Mouse (Mus musculus) spleen, postnatal 36 days (tissue): ENCODE data around the gene Tcf7l1.

Experiments used
- DNase-seq, 2 experiments: peaks; one replicate each; pipeline ENCODE4 v3.0.0; 2022; ENCODE audit warnings: low spot score in 2 of 2, mixed read lengths in 1 of 2

The Tcf7l1 gene

DNA sequence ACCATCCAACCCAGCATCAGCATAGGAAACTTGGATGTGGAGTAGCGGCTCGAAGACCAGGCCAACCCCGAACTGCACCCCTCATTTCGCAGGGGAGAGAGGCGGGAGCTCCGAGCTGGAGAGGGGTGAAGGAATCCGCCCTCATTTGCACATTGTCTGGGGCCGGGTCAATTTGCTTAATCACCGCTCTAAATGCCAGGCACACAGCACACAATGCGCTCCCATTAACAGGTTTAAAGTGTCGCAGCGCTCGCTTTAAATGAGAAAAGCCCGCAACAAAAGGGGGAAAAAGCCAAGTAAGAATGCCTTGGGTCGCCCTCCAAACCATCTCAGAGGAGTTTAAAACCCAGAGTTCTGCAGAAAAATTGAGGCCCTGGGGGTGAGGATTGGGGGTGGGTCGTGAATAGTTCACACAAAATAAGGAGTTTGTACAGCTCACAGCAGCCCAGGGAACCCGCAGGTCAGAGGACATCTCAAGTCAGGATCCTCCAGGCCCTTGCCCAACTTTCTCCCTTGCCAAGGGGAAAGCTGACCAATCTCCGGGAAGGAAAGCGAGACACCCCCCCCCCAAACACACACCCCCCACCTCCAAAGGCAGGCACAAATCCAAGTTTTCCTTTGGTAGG lies 1.6 kb downstream of the Tcf7l1 start:
- no peak for DNase-seq

DNA sequence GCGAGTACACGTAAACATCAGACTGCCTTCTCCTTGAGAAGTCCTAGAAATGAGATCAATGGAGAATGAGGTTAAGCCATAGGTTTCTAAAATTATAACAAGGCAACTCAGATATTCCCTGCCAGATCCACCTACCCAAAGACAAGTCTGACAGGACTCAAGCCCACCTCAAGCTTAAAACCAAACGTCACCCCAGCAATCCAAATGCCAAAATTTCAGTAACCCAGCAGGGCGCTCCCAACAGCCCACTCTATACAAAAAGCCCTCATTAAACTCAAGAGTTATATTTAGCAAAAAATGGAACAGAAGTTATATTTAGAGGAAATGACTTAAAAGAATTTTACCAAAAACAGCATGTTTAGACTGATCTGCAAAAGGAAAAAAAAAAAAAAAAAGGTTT lies 5.3 kb downstream of the Tcf7l1 start:
- DNase-seq, result no peak

DNA sequence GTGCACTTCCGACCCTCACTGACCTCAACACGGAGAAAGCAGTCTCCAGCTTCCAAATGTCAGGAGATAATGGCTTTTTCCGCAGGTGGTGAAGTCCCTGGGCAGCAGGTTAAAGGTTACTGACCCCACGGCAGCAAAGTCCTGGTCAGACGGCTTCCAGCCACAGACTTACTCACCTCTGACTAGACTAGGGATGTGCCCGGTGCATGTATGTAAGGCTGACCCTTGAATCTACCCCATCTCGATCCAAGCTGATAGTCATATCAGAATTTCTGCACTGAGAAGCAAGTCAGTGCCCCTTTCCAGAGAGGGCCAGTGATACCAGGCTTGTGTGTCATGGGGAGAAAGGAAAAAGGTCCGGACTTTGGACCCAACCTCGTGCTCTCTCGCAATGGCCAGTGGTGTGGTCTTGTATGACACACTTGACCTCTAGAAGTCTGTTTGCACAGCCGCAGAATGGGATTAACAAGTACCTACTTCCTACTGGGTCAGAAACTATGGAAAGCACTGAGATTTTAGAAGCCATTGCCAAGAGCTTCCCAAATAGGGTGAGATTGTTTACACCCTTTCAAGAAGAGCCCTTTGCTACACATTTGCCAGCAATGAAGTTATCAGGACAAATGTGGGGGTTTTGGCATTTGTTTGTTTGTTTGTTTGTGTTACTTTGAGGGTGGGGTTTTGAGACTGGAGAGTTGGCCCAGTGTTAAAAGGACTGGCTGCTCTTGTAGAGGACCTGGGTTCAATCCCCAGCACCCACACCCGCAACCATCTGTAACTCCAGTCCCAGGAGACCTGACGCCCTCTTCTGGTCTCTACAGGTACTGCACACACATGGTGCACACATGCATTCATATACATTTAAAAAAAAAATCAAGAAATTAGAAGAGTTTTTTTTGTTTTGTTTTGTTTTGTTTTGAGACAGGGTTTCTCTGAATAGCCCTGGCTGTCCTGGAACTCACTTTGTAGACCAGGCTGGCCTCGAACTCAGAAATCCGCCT lies 10.0 kb downstream of the Tcf7l1 start:
- no peak for DNase-seq

DNA sequence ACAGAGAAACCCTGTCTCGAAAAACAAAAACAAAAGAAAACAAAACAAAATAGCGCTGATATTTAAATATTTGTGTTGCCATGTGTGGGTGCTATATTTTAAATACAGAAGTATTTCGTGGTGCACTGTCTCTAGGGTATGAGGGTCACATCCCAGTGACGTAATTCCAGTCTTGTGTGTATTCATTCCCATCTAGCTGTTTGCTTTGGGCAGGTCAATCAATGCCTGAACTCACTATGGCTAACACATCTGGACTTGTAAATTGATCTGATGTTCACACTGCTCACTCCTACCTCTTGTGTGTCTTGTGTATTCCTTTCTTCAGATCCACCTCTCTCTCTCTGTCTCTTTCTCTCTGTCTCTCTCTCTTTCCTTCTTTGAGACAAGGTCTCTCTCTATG lies 11.8 kb downstream of the Tcf7l1 start:
- no peak for DNase-seq

DNA sequence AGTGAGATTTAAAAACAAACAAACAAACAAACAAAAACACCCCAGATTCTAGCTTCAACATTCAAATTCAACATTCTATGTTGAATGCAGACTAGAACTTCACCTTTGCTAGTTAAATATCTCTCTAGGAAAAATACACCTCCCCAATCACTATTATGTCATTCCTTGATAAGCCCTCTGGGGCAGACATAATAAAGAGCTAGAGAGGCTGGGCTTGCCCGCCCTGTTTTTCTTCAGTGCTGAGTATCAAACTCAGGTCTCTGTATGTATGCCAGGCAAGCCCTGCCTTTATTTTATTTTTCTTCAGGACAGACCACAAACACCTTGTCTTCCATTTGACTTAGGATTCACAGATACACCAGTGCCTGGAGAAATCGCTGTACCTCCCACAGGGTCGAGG lies 14.8 kb downstream of the Tcf7l1 start:
- no peak for DNase-seq

DNA sequence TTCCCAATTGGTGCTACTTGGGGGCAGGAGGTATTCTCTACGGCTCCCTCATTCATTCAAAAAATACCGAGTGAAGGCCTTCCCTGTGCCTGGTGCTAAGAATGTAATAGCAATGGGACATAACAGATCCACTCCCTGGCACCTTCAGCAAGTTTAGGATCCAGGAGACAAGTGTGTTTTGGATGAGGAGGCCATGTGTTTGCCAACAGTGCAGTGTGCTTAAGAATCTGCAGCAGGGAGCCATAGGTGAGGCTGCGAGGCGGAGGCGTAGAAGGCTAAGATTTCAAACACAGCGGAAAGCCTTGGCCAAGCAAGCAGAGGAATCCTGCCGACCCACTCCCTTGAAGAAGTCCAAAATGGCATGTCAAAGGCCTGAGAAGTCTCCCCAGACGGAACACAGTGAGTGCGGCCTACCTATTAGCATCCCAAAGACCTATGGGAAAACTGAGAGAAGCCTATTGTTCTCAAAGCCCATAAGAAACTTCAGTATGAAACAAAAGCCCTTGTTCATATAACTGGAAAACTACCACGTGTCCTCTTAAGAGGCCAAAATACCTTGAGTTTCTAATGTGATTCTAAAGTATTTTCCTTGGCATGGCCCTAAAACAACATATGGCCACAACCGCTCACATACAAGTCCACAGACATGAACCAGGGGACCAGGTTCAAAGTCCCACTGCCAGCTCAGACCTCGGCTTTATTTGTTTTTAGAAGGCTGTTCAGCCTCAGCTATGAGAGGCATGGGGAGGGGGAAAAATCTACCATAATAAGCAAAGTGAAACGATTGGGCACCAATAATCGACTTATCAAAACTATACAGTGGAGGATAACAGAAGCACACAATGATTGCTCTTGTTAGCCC lies 18.9 kb downstream of the Tcf7l1 start:
- DNase-seq, result no peak

DNA sequence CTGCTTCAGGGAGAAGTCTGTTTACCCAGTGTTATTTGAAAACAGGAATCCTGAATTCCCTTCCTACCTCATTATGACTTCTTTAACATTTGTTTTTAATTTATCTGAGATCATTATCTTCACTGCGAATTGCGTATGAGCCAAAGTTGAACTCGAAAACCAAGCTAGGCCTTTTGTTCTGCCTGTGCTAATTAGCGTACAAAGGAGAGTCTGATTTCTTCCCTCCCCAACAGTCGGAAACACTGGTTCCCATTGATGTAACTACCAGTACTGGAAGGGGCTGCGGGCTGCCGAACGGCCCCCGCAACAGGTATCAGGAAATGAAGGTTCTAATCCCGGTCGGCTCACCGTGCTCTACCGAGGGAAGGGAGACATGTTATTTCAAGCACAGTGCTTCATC lies 19.7 kb downstream of the Tcf7l1 start:
- no peak for DNase-seq

DNA sequence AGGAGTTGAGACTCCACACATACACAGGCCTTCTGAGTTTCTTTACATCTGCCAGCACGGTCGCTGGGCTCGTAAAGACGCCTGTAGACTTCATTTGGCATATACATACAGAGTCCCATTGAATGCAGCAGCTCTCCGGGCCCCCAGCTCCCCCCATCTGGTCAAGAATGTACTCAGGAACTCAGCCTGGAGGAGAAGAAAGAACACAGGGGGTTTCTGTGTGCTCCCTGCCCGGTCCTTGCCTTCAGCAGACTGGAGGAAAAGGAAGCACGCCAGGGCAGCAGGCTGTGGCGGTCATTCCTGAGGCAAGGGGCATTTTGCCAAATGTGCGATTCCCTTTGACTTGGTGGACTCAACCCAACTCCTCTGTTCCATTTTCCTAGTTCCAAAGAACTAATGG lies 20.2 kb downstream of the Tcf7l1 start:
- no peak for DNase-seq

DNA sequence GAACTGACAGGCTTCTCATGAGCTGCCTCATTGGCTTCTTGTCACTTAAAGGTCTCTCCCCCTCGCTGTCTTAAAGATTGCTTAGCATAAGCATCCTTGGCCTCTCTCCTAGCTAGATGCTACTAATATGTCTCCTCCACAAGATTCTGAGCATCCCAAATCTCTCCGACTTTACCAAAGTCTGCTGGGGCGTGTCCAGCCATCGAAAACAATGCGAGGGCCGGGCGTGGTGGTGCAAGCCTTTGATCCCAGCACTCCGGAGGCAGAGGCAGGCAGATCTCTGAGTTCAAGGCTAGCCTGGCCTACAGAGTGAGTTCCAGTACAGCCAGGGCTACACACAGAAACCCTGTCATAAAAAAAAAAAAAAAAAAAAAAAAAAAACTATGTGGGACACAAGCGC lies 21.0 kb downstream of the Tcf7l1 start:
- no peak for DNase-seq

DNA sequence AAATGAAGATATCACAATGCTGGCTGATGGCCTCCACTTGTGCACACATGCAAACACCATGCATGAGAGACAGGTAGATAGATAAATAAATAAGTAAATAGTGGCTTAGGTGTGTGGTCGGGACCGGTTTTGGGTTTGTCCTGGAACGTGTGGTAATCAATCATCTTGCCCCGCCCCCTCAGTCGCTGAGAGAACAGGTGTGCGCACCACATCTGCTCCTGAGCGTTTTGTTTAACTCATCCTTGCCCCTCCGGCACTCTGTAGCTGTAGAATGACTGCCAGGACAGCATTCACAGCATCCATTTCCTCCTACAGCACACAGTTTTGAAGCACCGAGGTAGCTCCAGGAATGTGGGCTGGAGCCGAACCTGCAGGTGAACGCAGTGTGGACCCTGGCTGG lies 25.4 kb downstream of the Tcf7l1 start:
- no peak for DNase-seq

DNA sequence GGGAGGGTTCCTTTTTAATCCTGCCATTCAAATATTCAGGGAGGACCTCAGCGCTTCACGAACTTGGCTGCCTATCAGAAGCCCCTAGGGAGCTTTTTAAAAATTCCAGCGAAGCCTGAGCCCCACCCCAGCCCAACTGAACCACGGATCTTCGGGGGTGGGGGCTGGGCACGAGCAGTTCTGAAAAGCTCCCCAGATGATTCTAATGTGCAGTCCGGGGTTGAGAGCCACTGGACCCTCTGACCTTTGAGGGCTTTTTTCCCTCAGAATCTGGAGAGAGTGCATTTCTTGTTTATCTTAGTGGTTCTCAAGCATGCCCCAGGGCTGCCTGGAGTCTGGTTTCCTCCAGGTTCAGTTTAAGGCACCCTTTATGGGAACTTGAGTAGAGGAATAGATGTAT lies 27.4 kb downstream of the Tcf7l1 start:
- DNase-seq, result no peak

DNA sequence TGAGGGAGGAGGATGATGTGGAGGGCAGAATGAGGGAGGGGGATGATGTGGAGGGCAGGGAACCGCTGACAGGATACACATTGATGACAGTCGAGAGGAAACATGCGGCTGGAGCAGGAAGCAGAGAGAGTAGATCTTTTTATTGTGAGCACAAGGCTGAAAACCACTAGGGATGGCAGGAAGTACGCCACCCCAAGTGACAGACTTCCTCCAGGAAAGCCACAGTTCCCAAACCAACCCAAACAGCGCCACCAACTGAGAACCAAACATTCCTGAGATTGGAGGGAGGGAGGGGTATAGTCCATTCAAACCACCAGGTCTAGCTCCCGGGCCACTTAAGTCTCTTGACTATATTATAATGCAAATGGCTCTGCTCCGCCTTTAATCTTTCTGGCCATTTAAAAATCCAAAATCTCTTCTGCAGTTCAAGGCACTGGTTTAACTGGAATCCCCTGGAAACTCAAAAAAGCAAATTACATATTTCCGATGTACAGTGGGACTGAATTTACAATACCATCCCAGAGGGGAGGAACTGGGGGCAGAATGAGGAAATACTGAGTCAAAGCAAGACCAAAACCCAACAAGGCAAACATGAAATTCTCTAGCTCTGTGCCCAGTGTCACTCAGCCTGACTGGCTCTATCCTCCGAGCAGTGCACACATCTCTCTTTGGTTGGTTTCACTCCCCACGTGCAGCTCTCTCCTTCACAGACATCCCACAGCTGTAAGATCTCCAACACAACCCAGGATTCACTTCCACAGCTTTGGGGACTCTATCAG lies 30.6 kb downstream of the Tcf7l1 start:
- DNase-seq, result no peak

DNA sequence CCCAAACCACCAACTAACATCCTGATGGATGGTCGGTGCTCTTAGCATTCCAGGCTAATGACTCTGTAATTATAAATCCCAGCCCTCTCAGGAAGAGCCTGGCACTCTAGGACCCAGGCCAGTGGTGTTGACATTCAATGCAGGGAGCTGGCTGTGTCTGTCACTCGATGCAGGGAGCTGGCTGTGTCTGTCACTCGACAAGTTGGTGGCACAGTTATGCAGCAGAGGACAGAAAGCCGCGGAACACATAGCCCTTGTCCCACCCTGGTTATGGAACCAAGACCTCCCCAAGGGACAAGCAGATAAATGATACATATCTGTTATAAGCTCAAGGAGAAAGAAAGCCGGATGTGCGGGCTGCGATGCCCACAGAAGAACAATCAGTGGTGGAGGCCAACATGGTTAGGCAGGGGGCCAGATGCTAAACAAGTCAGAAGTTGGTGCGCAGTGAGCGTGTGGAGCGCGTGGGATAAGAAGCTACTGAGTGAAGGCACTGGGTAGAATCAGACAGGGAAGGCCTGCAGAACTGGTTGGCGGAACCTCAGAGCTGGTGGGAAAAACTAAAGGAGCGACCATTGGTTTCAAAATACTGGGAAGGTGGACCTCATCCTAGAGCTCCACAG lies 33.7 kb downstream of the Tcf7l1 start:
- DNase-seq, result no peak

DNA sequence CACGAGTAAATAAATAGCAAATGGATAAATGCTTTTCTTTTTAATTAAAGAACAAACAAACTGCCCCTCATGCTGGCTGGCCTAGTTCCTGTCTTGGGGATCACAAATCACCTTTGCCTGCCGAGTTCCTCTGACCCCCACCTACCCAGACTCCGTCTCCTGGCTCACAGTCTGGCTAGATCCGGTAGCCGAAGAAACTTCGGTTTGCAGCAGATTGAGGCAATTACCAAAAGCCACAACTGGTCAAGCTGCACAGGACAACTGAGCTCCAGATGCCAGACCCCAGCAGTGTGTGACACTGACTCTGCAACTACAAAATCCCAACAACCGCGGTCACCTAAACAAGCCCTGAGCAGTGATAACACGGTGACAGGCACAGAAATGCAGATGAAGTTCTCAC lies 34.8 kb downstream of the Tcf7l1 start:
- DNase-seq, result no peak

DNA sequence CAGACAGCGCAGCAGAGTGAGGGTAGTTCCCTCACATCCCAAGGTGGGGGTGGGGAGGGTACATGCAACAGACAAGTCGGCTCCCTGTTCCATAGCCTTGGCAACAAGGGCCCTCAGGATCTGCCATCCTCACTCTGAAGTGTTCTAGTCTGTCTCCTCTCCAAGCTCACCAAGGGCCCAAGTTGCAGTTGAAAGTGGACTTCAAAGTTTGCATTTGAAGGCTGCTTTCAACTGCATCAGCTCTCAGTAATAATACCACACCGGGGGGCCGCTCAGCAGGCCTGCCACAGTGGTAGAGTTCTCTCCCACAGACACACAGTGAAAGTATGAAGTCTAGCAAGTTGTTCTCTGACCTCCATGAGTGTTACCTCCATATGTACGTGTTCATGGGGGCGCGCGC lies 35.3 kb downstream of the Tcf7l1 start:
- DNase-seq, result no peak

DNA sequence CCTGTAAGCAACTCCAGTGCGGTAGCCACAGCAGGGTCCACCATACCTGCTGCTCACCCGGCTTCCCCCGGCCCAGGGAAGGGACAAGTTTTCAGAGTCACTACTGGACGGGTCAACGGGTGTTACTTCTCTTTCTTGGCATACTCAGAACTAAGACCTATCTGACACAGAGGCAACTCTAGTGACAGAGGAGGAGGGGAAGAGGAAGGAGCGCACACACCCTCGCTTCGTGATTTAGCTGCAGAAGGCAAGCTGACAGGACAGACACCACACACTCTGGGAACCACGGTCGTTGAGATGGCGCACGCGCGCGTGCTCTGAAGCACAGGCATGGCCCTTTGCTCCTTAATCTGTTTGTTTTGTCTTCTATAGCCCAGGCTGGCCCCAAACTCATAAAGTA lies 36.2 kb downstream of the Tcf7l1 start:
- DNase-seq, result no peak

DNA sequence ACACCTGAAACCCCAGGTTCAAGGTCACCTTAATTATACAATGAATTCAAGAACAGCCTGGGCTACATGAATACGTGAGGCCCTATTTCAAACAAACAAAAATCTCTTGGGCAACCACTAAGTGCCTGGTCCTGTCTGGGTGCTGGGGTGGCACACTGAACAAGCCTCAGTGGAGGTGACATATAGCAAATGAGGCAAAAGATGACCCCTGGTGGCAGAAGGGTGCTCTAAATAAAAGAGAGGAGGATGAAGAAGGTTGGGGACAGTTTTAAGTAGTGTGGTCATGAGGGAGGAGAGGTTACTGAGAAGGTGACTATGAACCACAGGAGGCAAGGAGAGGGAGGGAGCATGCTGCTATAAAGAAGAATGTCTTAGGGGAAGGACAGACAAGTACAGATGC lies 37.8 kb downstream of the Tcf7l1 start:
- DNase-seq, result no peak

DNA sequence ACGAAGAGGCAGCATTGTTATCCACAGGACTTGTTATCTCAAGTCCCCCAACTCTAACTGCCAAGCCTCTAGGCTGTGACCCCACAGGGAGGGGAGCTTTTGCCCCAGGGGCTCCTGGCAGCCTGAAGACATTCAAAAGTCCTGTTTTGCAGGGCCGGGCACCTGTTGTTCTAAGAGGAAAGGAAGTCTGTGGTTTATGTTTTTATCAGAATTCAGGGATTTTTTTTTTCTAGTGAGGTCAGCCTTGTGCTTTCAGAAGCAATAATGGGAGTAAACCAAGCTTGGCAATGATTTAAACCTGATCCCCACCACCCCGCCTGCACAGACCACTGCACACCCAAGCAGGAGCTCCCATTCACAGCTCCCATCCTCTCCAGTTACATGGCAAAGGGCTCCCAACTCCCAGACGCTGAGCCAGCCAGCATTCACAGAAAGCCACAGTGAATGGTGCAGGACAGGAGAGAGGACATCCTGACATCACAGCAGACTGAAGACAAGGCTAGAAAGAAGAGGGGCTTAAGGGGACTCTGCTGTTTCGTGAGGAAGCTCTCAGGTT lies 40.1 kb downstream of the Tcf7l1 start:
- no peak for DNase-seq

DNA sequence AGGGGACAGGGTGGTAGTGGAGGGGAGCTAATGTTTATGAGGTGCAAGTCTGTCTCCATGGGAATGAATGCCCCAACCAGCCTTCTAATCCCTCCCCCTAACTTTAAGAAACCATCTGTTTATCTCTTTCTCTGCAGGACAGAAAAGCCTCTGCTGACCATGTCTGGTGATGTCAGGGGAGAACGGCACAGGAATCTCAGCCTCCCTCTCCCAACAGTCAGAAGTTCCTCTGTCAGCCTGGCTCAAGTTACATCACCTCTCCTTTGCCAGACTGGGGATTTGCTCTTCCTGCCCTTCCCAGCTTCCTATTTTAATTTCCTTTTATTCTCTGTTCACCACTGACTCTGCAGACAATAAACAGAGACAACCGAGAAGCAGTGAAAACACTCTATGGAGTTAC lies 40.6 kb downstream of the Tcf7l1 start:
- DNase-seq, result no peak

DNA sequence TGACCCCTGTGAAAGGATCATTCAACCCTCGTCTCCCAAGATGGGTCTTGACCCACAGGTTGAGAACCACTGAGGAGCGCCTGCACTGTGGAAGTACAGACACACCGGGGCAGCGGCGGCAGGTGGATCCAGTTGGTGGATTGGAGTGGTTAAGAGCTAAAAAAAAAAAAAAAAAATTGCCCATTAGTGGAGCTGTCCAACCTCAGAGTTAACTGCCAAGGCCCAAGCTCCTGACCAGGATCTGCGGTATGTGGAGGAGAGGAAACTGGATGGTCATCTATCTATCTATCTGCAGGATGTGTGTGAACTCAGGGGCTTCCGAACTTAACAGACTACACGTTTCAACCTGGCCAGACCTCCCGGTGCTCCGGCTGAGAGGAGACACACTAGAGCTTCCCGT lies 41.2 kb downstream of the Tcf7l1 start:
- DNase-seq, result no peak

DNA sequence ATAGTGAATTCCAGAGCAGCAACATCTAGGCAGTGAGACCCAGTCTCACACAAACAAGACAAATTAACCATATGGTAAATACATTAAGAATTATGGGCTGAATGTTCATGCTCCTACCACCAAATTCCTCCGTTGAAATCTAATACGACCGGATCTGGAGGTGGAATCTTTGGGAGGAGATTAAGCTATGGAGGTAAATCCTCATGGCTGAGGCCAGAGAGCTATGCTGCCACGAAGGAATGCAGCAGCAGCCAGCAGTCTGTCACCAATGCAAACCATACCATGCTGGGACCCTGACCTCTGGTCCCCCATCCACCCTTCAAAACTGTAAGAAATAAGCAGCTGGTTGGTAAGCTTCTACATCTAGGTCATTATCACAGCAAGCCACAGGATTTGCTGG lies 41.9 kb downstream of the Tcf7l1 start:
- no peak for DNase-seq
